ENCODE assay signal across 8 mouse cellular contexts in the genomic region with DNA sequence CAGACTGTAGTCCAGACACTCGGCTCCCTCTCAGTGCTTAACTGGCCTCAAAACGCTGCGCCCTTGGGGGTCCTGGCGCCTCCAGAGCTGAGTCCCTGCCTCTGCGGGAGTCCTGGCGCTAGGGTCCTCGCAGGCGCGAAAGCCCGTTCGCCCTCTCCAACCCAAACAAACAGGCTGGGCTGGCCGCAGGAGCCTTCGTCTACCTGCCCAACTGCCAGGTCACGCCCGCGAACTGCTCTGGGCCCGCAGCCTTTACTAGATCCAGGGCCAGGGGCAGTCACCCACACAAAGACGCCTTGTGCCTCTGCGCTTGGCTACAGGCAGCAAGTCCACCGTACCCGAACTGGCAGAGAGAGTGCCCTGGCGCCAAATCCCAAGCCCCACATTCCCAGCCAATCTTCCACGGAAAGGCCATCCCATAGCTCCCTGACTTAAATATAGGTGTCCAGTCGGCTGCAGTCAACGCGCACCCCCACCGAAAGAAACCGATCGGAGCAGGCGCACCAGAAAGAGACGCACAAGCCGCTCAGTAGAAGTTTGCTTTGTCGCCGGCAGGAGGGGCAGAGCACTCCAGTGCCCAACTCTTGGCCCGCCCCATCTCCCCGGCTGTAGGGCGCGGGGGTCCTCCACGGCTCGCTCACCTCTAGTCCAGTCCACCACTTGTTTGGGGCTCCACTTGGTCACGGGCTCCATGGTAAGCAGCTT. TPM values are rescaled to one million over a fixed set of nuclear protein-coding genes. Genes with fewer than 3 reads are reported as not detected.
DNase-seq lines count a peak whose midpoint lies in the region; ATAC-seq lines count a peak whose summit lies in the region.

No protein-coding gene starts in this region.

- 0% methylated on average over 41 of the region's 41 CpGs for WGBS in lung, embryonic 15.5 days

- peak overlapping the region; percentile 70 for H3K4me2 ChIP-seq in lung, embryonic 15.5 days

- no peaks in the 10 kb centered on the region for H3K27me3 ChIP-seq in lung, embryonic 15.5 days

- DNase-seq in Muller cell, postnatal 12 days (ENCODE audit: inconsistent ontology term) = peak; percentile 86
- DNase-seq in cerebellum, adult 9-10 months = peak; percentile 84
- peak; percentile 37 for DNase-seq in layer of hippocampus, adult 9-10 months (ENCODE audit: low spot score)
- DNase-seq in thymus, adult 18-20 months = peak; percentile 64 to 67

- no peaks in the 10 kb centered on the region for H3K36me3 ChIP-seq in lung, embryonic 15.5 days

- H3K4me1 ChIP-seq in lung, embryonic 15.5 days = peaks cover 52% of the 10 kb centered on the region

- peak; percentile 66 for ATAC-seq in frontal cortex, adult (ENCODE audit: low TSS enrichment)
- ATAC-seq in hematopoietic stem cell, adult 5-6 weeks (replicated peaks in 1 of 2; ENCODE audit: insufficient read depth in 1 of 2, low FRiP score in 2 of 2, low TSS enrichment in 1 of 2, low read depth in 1 of 2, poor library complexity in 2 of 2, severe bottlenecking in 2 of 2) = peak; percentile 77 to 81
- peak; percentile 86 for ATAC-seq in lung, embryonic 15.5 days (ENCODE audit: borderline replicate concordance, extremely low read depth, low FRiP score, low TSS enrichment)
- ATAC-seq in neutrophil, adult 5-6 weeks (ENCODE audit: extremely low read depth, insufficient number of reproducible peaks, low FRiP score, poor library complexity, severe bottlenecking) = peak; percentile 76

- H3K27ac ChIP-seq in lung, embryonic 15.5 days = peak overlapping the region; percentile 93

- peak overlapping the region; percentile 75 for H3K9ac ChIP-seq in lung, embryonic 15.5 days

- peak overlapping the region; percentile 79 for H3K4me3 ChIP-seq in lung, embryonic 15.5 days

- H3K9me3 ChIP-seq in lung, embryonic 15.5 days = no peaks in the 10 kb centered on the region

RNA-seq across cellular contexts. Expression of a gene that starts 0.9 kb away (rescaled TPM):
- total RNA-seq in hematopoietic stem cell, adult 5-6 weeks (2017) = 11.9 and 17.8 TPM in 2 replicates
- 9.8 and 10.1 TPM in 2 replicates for polyA plus RNA-seq in lung, embryonic 15.5 days (2015; fragmentation: Nextera tagmentation; extraction: Ambion mirVana)
- 4.4 and 5.4 TPM in 2 replicates for total RNA-seq in neutrophil, adult 5-6 weeks (2017)

Comparison
In these comparisons a context has a peak if more than half of its experiments do, and no peak if none do; other contexts are left out.
1. Peak in every context shown above with its lines: DNase-seq, ATAC-seq, H3K4me3 ChIP-seq and H3K27ac ChIP-seq.